Mouse (Mus musculus): Measurements from ENCODE around the gene Ppp2r3c.
A peak's percentile ranks its signal among the peaks of the same experiment; 100 is the strongest.
"Not testable (repeated sequence)": the region's sequence is repeated elsewhere in the genome, so short reads cannot be mapped to it uniquely, and the experiment has no call there.

Gene Ppp2r3c

GRCm38 (mm10) chr12:55277583-55277982, 25.2 kb downstream of the Ppp2r3c start:
- not testable (repeated sequence) for DNase-seq (ENCODE audit: low spot score in 2 of 2)

- DNase-seq (ENCODE audit: low spot score in 2 of 2) = no peak
Observed at GRCm38 (mm10) chr12:55272243-55272642, 30.6 kb downstream of the Ppp2r3c start.

GRCm38 (mm10) chr12:55263385-55263784, 39.4 kb downstream of the Ppp2r3c start:
- not testable (repeated sequence) for DNase-seq (ENCODE audit: low spot score in 2 of 2)

GRCm38 (mm10) chr12:55261950-55262349, 40.8 kb downstream of the Ppp2r3c start:
- DNase-seq (ENCODE audit: low spot score in 2 of 2) = not testable (repeated sequence)

- DNase-seq (ENCODE audit: low spot score in 2 of 2) = not testable (repeated sequence)
Observed at GRCm38 (mm10) chr12:55242243-55242642, 60.6 kb downstream of the Ppp2r3c start.

- DNase-seq (ENCODE audit: low spot score in 2 of 2) = peak; percentile 4 to 24
Observed at GRCm38 (mm10) chr12:55230520-55230861, 72.3 kb downstream of the Ppp2r3c start.

- DNase-seq (ENCODE audit: low spot score in 2 of 2) = not testable (repeated sequence)
Observed at GRCm38 (mm10) chr12:55229626-55230519, 72.9 kb downstream of the Ppp2r3c start, which contains the start of gene Srp54c. Srp54c (plus strand) TSS chr12:55230168.
